Mouse (Mus musculus): ENCODE measurements around the gene Hoxb2. TPM values are rescaled to one million over a fixed set of nuclear protein-coding genes. Genes with fewer than 3 reads are reported as not detected.

The Hoxb2 gene
- polyA plus RNA-seq, 1 experiment from 2014 or later = 23.1 TPM

DNA sequence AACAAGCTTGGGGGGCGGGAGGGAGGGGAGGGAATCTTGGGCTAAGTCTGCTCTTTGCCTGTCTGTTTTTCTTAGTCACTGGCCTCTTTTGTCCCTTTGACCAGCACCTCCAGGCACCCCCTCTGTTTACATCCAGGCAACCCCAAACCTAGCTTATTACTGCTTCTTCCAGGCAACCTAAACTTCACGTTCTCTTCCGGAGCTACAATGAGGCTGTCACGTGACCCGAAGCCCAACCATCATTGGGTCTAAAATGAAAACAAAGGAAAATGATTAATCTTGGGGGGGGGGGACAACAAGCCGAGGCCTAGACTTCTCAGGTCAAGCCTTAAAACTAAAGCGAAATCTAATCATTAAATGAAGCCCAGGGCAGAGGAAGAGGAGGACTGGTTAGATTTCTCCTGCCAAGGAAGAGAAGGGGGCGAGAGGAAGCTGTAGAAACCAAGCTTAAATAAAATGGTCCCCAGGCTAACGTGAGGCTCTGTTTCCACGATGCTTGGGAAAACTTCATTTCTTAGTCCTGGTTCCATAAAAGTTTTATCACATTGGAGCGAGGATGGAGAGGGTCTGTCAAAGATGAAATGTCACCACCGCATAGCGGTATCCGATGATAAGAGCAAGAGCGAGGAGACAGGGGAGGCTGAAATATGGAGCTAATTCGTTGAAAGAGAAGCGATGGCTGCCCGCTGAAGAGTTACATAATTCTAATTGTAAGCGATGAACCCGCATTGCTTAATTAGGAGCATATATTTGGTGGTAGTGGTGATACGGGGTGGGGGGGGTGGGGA, 2.0 kb upstream of the Hoxb2 start:
- H3K36me3 ChIP-seq (ENCODE audit: control insufficient read depth, insufficient read depth, low read length) = peaks cover 11% of the 10 kb centered on the region; the same call in 1 of the 2 replicates
- peak overlapping the region; percentile 39 for H3K4me2 ChIP-seq (replicated peaks; ENCODE audit: low read depth, low read length)
- 15% methylated on average over 21 of the region's 21 CpGs for WGBS
- H3K27me3 ChIP-seq (ENCODE audit: control insufficient read depth, insufficient read depth, low read length) = 0 out of 2 replicates have a peak, but pooled peaks cover 3% of the 10 kb centered on the region
- peak overlapping the region; percentile 36; the same call in 1 of the 2 replicates for H3K9ac ChIP-seq (replicated peaks; ENCODE audit: low read depth, low read length)
- ATAC-seq (ENCODE audit: insufficient number of reproducible peaks, insufficient read depth, low FRiP score, low read depth) = no peak
- no peaks in the 10 kb centered on the region for H3K9me3 ChIP-seq (ENCODE audit: control insufficient read depth, low read depth, low read length)
- H3K4me3 ChIP-seq (ENCODE audit: low read depth, low read length) = no peak overlapping the region
- H3K27ac ChIP-seq (ENCODE audit: low read length) = peak overlapping the region; percentile 100
- H3K4me1 ChIP-seq (ENCODE audit: control insufficient read depth, insufficient read depth, low read length) = peaks cover 54% of the 10 kb centered on the region

GRCm38 (mm10) chr11:96348988-96349387, 1.3 kb upstream of the Hoxb2 start:
- peaks cover 12% of the 10 kb centered on the region; the same call in 1 of the 2 replicates for H3K36me3 ChIP-seq (ENCODE audit: control insufficient read depth, insufficient read depth, low read length)

DNA sequence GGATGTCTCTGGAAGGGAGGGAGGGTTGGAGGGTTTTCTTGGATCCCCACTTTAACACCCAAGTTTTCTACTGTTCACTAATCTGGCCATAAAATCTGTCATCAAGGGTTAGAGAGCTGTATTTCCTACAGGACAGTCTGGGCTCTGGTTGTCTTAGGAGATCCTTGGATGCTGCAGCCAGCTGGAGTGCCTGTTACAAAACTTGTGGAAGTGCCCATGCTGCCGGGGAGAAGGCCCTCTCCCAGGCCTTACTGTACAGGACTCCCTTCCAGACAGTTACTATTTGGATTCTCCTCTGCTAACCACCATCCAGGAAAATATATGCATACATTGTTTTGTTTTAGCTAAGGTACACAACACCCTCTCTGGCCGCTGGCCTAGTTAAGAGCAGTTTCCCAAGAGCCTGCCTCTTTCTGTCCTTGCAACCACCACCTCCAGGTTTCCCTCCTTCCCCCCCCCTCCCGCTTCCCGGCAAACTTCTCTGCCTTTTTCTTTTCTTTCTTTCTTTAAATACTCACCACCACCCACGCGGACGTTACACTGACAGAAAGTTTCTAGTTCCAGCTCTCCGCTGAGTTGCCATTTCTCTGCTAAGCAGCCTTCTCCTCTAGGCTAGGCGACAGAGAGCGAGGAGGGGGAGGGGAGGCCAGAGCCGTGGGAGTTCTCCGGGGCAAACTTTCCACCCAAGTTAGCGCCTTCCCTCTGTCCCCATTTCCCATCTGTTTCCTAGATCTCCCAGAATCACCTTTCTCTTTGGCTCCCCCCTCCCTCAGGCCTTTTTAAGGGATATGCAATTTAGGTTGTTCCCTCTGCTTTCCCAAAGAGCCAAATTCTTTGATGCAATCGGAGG, 609 bp upstream of the Hoxb2 start:
- peaks cover 45% of the 10 kb centered on the region for H3K4me1 ChIP-seq (ENCODE audit: control insufficient read depth, insufficient read depth, low read length)
- no peaks in the 10 kb centered on the region for H3K9me3 ChIP-seq (ENCODE audit: control insufficient read depth, low read depth, low read length)
- no peaks in the 10 kb centered on the region for H3K27me3 ChIP-seq (ENCODE audit: control insufficient read depth, insufficient read depth, low read length)
- peak overlapping the region; percentile 100 for H3K27ac ChIP-seq (ENCODE audit: low read length)
- 11% methylated on average over 14 of the region's 14 CpGs for WGBS
- peak overlapping the region; percentile 37 for H3K9ac ChIP-seq (replicated peaks; ENCODE audit: low read depth, low read length)
- peak overlapping the region; percentile 39 for H3K4me2 ChIP-seq (replicated peaks; ENCODE audit: low read depth, low read length)
- ATAC-seq (ENCODE audit: insufficient number of reproducible peaks, insufficient read depth, low FRiP score, low read depth) = no peak
- H3K36me3 ChIP-seq (ENCODE audit: control insufficient read depth, insufficient read depth, low read length) = peaks cover 11% of the 10 kb centered on the region; the same call in 1 of the 2 replicates
- H3K4me3 ChIP-seq (ENCODE audit: low read depth, low read length) = peak overlapping the region; percentile 15

More at GRCm38 (mm10) chr11:96348988-96349387, 1.3 kb upstream of the Hoxb2 start:
- Histone ChIP-seq H3K9ac (replicated peaks; ENCODE audit: low read depth, low read length) (peak overlapping the region; percentile 37; the same call in 1 of the 2 replicates), H3K4me1 (ENCODE audit: control insufficient read depth, insufficient read depth, low read length) (peaks cover 52% of the 10 kb centered on the region), H3K4me3 (ENCODE audit: low read depth, low read length) (peak overlapping the region; percentile 15; the same call in 1 of the 2 replicates), H3K4me2 (replicated peaks; ENCODE audit: low read depth, low read length) (peak overlapping the region; percentile 39), H3K27me3 (ENCODE audit: control insufficient read depth, insufficient read depth, low read length) (0 out of 2 replicates have a peak, but pooled peaks cover 3% of the 10 kb centered on the region), H3K9me3 (ENCODE audit: control insufficient read depth, low read depth, low read length) (no peaks in the 10 kb centered on the region), H3K27ac (ENCODE audit: low read length) (peak overlapping the region; percentile 100)
- ATAC-seq (ENCODE audit: insufficient number of reproducible peaks, insufficient read depth, low FRiP score, low read depth) = no peak
- 25% methylated on average over 3 of the region's 3 CpGs for WGBS

DNA sequence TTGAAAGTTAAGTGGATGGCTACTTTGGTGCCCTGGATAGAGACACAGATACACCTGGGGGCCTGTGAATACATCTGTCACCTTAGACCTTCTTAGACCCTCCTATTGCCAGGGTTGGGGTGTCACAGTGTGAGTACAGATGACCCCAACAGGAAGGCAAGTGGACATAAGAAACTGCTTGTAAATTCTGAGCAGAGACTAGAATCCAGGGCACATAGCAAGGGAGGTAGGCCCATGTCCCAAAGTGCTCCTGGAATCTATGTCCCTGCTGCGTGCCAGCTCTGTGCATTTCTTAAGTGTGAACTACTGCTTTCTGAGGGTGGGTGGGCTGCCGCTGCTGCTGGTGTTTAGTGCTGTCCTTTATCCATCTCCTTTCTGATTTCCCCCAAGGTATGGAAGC, 466 bp downstream of the Hoxb2 start:
- ATAC-seq (ENCODE audit: insufficient number of reproducible peaks, insufficient read depth, low FRiP score, low read depth) = no peak
- H3K27me3 ChIP-seq (ENCODE audit: control insufficient read depth, insufficient read depth, low read length) = no peaks in the 10 kb centered on the region
- no peaks in the 10 kb centered on the region for H3K9me3 ChIP-seq (ENCODE audit: control insufficient read depth, low read depth, low read length)
- H3K4me1 ChIP-seq (ENCODE audit: control insufficient read depth, insufficient read depth, low read length) = peaks cover 42% of the 10 kb centered on the region
- WGBS = 36% methylated on average over 2 of the region's 2 CpGs
- H3K9ac ChIP-seq (replicated peaks; ENCODE audit: low read depth, low read length) = peak overlapping the region; percentile 99; the same call in 1 of the 2 replicates
- peaks cover 10% of the 10 kb centered on the region; the same call in 1 of the 2 replicates for H3K36me3 ChIP-seq (ENCODE audit: control insufficient read depth, insufficient read depth, low read length)
- peak overlapping the region; percentile 100 for H3K27ac ChIP-seq (ENCODE audit: low read length)
- H3K4me3 ChIP-seq (ENCODE audit: low read depth, low read length) = no peak overlapping the region
- peak overlapping the region; percentile 86 for H3K4me2 ChIP-seq (replicated peaks; ENCODE audit: low read depth, low read length)

- H3K27me3 ChIP-seq (ENCODE audit: control insufficient read depth, insufficient read depth, low read length) = no peaks in the 10 kb centered on the region
- 5% methylated on average over 11 of the region's 11 CpGs for WGBS
- peaks cover 5% of the 10 kb centered on the region; the same call in 1 of the 2 replicates for H3K36me3 ChIP-seq (ENCODE audit: control insufficient read depth, insufficient read depth, low read length)
- H3K27ac ChIP-seq (ENCODE audit: low read length) = peak overlapping the region; percentile 100
- no peaks in the 10 kb centered on the region for H3K9me3 ChIP-seq (ENCODE audit: control insufficient read depth, low read depth, low read length)
- peaks cover 37% of the 10 kb centered on the region for H3K4me1 ChIP-seq (ENCODE audit: control insufficient read depth, insufficient read depth, low read length)
- peak overlapping the region; percentile 86 for H3K4me2 ChIP-seq (replicated peaks; ENCODE audit: low read depth, low read length)
- H3K4me3 ChIP-seq (ENCODE audit: low read depth, low read length) = peak overlapping the region; percentile 79
- peak overlapping the region; percentile 99; the same call in 1 of the 2 replicates for H3K9ac ChIP-seq (replicated peaks; ENCODE audit: low read depth, low read length)
- ATAC-seq (ENCODE audit: insufficient number of reproducible peaks, insufficient read depth, low FRiP score, low read depth) = no peak
Observed at GRCm38 (mm10) chr11:96351312-96351711, 987 bp downstream of the Hoxb2 start.

DNA sequence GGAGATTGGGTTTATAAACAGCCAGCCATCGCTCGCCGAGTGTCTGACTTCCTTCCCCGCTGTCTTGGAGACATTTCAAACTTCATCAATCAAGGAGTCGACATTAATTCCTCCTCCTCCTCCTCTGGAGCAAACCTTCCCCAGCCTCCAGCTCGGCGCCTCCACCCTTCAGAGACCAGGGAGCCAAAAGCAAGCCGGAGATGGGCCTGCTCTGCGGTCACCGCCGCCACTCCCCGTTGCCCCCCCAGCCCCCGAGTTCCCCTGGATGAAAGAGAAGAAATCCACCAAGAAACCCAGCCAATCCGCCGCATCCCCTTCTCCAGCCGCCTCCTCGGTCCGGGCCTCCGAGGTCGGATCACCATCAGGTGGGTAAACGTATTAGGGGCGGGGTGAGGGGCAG, 1.5 kb downstream of the Hoxb2 start:
- 1% methylated on average over 22 of the region's 22 CpGs for WGBS
- Histone ChIP-seq H3K36me3 (ENCODE audit: control insufficient read depth, insufficient read depth, low read length) (peaks cover 5% of the 10 kb centered on the region; the same call in 1 of the 2 replicates), H3K27ac (ENCODE audit: low read length) (peak overlapping the region; percentile 100), H3K27me3 (ENCODE audit: control insufficient read depth, insufficient read depth, low read length) (no peaks in the 10 kb centered on the region), H3K9ac (replicated peaks; ENCODE audit: low read depth, low read length) (peak overlapping the region; percentile 99), H3K4me2 (replicated peaks; ENCODE audit: low read depth, low read length) (peak overlapping the region; percentile 86), H3K4me3 (ENCODE audit: low read depth, low read length) (peak overlapping the region; percentile 79), H3K9me3 (ENCODE audit: control insufficient read depth, low read depth, low read length) (no peaks in the 10 kb centered on the region), H3K4me1 (ENCODE audit: control insufficient read depth, insufficient read depth, low read length) (peaks cover 32% of the 10 kb centered on the region)
- ATAC-seq (ENCODE audit: insufficient number of reproducible peaks, insufficient read depth, low FRiP score, low read depth) = 0 out of 2 replicates have a peak, but pooled peaks have one; percentile 60

DNA sequence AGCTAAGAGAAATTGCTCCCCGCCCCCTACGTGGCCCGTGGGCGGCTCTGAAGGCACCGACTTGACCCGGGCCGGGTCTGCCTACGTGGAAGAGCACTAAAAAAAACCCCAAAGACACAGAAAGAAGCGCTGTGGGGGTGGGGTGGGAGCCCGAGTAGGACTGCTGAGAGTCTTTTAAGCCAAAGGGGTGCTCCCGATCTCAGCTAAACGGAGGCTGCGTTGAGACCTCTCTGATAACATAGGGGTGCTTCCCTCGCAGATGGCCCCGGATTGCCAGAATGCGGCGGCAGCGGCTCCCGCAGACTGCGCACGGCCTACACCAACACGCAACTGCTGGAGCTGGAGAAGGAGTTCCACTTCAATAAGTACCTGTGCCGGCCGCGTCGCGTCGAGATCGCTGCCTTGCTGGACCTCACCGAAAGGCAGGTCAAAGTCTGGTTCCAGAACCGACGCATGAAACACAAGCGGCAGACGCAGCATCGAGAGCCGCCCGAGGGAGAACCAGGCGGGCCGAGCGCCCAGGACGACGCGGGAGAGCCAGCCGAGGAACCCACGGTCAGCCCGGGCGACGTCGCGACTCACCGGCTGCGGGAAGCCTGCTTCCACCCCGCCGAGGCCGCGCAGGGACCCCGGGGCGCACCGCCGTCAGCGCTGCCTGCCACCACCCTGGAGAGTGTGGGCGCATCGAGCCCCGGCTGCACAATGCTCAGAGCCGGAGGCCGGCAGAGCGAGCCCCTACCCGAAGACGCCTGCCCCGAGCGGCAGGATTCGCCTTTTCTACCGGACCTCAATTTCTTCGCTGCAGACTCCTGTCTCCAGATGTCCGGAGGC, 2.6 kb downstream of the Hoxb2 start:
- H3K9ac ChIP-seq (replicated peaks; ENCODE audit: low read depth, low read length) = peak overlapping the region; percentile 99
- peak overlapping the region; percentile 100 for H3K27ac ChIP-seq (ENCODE audit: low read length)
- ATAC-seq (ENCODE audit: insufficient number of reproducible peaks, insufficient read depth, low FRiP score, low read depth) = no peak
- H3K9me3 ChIP-seq (ENCODE audit: control insufficient read depth, low read depth, low read length) = no peaks in the 10 kb centered on the region
- H3K36me3 ChIP-seq (ENCODE audit: control insufficient read depth, insufficient read depth, low read length) = 0 out of 2 replicates have a peak, but pooled peaks cover 5% of the 10 kb centered on the region
- H3K4me1 ChIP-seq (ENCODE audit: control insufficient read depth, insufficient read depth, low read length) = peaks cover 31% of the 10 kb centered on the region
- peak overlapping the region; percentile 86 for H3K4me2 ChIP-seq (replicated peaks; ENCODE audit: low read depth, low read length)
- no peaks in the 10 kb centered on the region for H3K27me3 ChIP-seq (ENCODE audit: control insufficient read depth, insufficient read depth, low read length)
- peak overlapping the region; percentile 79 for H3K4me3 ChIP-seq (ENCODE audit: low read depth, low read length)
- WGBS = under 1% methylated on average over 75 of the region's 75 CpGs
